Mouse (Mus musculus) ES-E14 (cell line): ENCODE results near the gene Slc6a19.

Experiments used
- HCFC1 ChIP-seq: IDR thresholded peaks from 2 replicates; pipeline ENCODE4 v1.6.1; 2012; ENCODE audit warnings: low read length, inconsistent platforms, borderline replicate concordance; ENCODE audit not compliant: insufficient read depth
- MAFK ChIP-seq: IDR thresholded peaks from 2 replicates; pipeline ENCODE4 v1.6.1; 2014; ENCODE audit warnings: mild to moderate bottlenecking, low read depth, low read length, inconsistent platforms; ENCODE audit not compliant: insufficient read depth

- no peak for TF ChIP-seq MAFK
- TF ChIP-seq HCFC1 = no peak
These were observed 24.0 kb upstream of the Slc6a19 start for GRCm38 (mm10) chr13:73728633-73729032.
